Mouse (Mus musculus) gastrocnemius, adult 2 months (tissue): ENCODE measurements at regions not wholly inside any gene's neighbourhood (a gene's known extent, or its start where the extent isn't known, plus 50 kb on each side); places are given as distances from the start of the nearest gene placed in this dataset.

Source experiments
- DNase-seq: peaks from one replicate; pipeline ENCODE4 v3.0.0; 2022
- H3K27ac ChIP-seq: fragments of 200-600 bp; 2 replicates; pipeline ENCODE4 v1.8.1; 2022; ENCODE audit warnings: mild to moderate bottlenecking
- H3K4me3 ChIP-seq: fragments of 200-600 bp; 2 replicates; pipeline ENCODE4 v1.8.1; 2022; ENCODE audit warnings: mild to moderate bottlenecking, moderate library complexity
- CTCF ChIP-seq: fragments of 200-600 bp; IDR thresholded peaks from 2 replicates; pipeline ENCODE4 v1.8.1; 2022; ENCODE audit warnings: antibody characterized with exemption, mild to moderate bottlenecking, moderate library complexity
- intact Hi-C: fragments of 180-260 bp; cut with DNase I; formaldehyde crosslinking; loops from one replicate; pipeline ENCODE4 v1.15.1; 2025

DNA sequence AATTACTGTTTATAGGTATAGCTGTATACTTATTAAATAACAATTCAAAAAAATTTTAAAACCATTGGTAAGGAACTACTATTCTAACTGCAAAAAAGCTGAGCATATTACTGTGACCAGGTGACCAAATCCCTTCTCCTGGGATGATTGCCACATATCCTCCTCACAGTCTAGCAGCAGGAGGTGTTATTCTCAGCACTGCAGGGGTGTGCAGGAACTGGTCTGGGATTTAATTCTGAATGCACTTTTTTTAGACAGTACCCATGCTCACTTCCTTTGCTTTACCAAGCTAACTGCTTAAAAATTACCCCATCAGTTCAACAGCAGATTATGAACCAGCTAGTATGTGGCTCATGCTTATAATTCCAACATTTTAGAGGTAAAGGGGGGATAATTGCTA lies 195.5 kb upstream of the Tyrp1 start:
- Histone ChIP-seq H3K4me3 (no peak overlapping the region), H3K27ac (no peak overlapping the region)
- intact Hi-C loops: no loop called here
- TF ChIP-seq CTCF: no peak
- no peak for DNase-seq
